Mouse (Mus musculus): ENCODE measurements around the gene Insrr.

Insrr gene

DNA sequence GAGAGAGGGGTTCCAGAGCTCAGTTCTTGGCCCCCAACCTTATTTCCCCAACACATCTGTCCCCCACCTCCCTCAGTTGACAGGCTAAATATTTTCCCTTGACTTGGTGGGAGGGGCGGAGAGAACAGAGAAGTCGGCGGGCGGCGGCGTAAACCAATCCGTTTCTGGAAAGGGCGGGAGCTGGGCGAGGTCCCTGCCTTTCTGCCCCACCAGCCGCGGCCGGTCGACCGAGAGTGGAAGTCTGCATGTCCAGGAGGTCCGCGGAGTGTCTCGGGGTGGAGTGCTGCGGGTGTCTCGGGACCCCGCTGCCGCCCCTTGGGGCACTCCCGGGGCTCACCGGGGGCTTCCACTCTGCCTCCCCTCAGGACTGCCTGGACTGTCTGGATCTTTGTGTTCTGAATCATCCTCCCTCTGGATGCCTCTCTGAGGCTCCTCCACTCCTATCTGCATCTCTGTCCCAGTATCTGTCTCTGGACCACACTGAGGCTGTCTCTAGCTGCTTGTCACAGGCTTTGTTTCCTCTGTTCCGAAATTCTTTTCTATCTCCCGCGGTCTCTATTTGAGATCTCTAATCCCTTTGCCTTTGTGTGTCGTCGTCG, at the start of gene Insrr:
TSS of gene Insrr (plus strand) at position 216 of the 599 bp plus-strand sequence.
- DNase-seq: no peak

DNA sequence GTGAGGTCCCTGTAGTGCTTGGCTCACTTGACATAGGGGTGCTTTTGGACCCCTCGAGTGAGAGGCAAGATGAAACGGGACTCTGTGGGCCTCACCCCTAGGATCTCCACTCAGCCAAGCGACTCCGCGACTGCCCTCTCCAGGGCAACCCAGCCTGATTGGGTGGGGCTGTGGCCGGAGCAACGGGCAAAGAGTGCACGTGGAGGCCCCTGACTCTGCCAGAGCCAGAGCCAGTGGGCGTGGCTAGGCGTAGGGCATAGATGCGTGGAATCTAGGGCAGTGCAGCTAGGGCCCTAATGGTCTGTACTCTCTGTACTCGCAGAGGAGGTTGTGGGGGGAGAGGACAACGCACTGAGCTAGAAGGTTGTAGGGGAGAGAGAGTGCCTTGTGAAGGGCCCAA, 48.3 kb upstream of the Insrr start, which contains the start of gene Lrrc71:
TSS of gene Lrrc71 (minus strand) at position 195 of the 400 bp plus-strand sequence.
- DNase-seq: peak in 1 of 2 experiments; percentile 34

GRCm38 (mm10) chr3:87749036-87749435, 47.7 kb upstream of the Insrr start:
- DNase-seq: peak; percentile 65 to 70

GRCm38 (mm10) chr3:87749977-87750376, 46.8 kb upstream of the Insrr start:
- DNase-seq: no peak

DNA sequence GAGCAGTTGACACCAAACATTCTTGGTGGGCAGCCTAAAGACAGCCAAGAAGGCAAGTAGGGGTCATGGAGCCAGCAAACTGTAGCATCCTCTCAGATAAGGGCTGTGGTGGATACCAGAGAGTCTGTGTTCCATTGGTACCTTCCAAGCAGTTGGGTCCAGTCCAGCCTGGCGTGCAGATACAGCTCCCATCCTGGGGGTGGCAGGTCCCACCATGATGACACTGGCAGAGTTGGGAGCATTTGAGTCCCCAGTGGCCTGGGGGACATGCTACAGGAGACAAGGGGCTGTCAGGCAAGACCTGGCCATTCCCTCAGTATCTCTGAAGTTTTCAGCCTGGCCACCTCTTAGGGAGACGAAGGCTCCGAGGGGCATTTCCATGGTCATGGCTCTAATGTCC, 44.2 kb upstream of the Insrr start:
- no peak for DNase-seq

- DNase-seq: no peak
Observed at GRCm38 (mm10) chr3:87753829-87754228, 42.9 kb upstream of the Insrr start.

GRCm38 (mm10) chr3:87755964-87756363, 40.8 kb upstream of the Insrr start:
- DNase-seq: peak; percentile 96

DNA sequence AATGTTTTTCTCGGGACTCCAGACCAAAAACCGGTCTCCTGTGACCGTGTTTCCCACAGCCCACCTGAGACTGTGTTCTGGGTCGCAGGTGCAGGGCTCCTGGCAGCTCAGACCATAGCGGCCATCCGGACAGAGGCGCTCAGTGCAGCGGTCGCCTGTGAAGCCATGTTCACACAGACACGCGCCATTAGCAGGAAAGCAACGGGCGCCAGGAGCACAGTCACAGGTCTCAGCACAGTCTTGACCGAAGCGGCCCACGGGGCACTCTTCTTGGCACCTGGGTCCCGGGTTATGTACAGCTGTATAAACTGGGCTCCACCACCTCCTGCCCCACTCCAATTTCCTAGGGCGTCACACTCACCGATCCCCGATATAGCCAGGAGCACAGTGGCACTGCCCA, 40.3 kb upstream of the Insrr start:
- DNase-seq: peak in 1 of 2 experiments; percentile 35

DNA sequence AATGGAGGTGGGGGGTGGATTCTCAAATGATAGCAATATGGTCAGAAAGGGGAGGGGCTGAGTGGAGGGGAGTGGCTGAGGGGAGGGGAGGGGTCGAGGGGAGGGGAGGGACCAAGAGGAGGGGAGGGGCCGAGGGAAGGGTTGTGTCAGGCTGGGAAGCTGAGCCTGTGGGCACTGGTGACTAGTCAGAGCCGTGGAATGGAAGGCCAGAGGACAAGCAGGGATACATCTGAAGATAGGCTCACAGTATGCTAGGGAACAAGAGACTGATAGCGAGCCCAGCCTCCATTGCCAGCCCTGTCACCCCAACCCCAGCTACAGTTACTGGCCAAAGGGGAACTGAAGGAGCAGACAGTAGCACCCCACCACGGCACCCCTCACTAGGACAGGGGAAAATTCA, 38.1 kb upstream of the Insrr start:
- DNase-seq: no peak

DNA sequence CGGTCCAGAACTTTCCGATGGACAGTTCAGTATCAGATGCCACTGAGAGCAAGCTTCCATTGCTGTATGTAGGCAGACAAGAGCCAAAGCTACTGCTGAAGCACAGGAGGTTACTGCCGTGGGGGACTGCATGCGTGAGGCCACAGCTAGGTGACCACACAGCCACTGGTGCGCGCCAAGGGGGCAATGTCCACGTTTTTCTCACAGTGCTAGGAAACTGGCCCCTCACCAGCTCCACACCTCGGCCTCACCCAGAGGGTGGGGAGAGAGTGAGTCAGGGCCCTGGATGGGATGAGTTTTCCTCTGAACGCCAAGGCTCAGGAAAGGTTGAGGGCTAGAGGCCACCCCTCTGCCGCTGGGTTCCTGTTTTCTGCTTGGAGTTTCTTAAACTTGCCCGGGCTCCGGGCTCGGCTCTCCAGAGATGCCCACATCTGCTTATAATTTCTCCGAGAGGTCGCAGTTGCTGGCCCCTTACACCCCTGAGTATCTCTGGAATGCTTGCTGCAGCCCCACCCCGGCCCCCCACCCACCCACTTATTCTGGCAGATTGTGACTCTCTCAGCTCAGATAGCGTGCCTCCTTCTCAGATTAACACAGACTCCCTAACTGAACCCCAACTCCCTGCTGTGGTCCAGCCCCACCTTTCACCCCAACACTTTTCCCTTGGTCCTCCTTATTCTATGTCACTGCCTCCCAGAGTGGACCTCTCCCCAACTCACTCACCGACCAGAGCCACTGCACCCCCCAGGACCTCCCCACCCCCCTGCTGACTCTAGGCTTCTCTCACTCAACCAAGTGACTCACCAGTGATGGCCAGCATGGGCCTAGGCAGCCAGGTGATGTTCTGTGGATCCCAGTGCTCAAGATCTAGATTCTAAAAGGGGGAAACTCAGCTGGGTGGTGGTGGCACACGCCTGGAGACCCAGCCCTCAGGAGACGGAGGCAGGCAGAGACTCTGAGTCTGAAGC, 35.1 kb upstream of the Insrr start:
- no peak for DNase-seq

DNA sequence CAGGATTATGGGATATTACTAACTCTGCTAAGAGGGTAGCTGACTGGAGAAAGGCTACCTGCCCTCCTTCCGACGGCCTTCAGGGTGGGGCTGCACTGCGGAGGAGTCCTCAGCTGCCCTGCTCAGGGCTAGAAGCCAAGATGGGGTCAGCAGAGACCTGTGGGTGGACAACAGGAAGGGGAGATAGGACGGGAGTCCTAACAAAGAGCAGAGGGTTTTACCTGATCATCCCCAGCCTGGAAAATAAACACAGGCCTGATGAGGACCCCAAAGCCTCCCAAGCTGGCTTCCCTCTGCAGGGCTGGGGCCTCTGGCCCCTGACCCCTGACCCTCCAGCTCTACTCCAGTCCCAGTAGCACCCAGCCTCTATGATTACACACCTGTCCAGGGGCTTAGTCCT, 33.5 kb upstream of the Insrr start:
- DNase-seq: no peak

DNA sequence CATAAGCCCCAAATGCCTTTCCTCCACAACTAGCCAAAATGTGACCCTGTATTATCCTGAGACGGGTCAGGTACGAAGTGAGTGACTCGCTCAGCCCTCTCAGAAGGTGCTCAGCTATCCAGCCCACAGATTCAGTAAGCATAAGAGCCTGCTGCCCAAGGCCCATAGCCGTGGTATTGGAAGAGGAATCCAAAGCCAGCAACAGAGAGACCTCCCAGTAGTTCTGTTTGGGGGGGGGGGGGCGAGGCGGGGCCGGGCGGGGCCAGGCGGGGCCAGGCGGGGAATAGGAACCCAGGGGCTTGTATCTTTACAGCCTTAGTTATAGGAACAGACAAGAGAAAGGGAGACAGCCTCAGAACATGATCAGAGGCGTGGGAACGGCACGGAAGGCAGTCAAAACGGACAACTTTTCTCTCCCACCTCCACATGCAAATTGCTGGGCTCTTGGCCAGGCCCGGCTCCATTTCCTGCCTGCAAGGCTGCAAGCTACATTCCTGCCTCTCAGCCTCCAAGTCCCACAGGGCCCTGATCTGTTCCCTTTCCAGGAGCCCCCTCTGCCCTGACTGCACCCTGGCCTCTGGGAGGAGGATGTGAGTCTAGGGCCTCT, 33.0 kb upstream of the Insrr start:
- DNase-seq: peak; percentile 55 to 68

DNA sequence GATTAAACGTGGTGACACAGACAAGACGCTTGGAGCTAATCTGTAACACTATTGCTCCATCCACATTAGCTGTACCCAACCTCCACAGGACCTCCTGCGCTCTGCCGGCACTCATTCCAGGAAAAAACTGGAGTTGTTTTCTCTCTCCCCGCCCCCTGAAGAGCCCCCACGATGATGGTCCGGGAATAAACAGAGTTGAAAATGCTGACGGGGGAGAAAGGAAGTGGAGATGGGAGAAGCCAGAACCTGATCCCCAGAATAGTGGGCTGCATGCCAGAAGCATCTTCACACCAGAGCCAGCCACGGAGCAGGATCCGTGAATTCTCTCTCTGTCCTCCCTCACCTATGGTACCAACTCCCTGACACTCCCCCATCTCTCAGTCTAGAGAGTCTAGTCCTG, 32.2 kb upstream of the Insrr start:
- peak; percentile 43 to 45 for DNase-seq

- DNase-seq: no peak
Observed at GRCm38 (mm10) chr3:87765091-87765490, 31.7 kb upstream of the Insrr start.

DNA sequence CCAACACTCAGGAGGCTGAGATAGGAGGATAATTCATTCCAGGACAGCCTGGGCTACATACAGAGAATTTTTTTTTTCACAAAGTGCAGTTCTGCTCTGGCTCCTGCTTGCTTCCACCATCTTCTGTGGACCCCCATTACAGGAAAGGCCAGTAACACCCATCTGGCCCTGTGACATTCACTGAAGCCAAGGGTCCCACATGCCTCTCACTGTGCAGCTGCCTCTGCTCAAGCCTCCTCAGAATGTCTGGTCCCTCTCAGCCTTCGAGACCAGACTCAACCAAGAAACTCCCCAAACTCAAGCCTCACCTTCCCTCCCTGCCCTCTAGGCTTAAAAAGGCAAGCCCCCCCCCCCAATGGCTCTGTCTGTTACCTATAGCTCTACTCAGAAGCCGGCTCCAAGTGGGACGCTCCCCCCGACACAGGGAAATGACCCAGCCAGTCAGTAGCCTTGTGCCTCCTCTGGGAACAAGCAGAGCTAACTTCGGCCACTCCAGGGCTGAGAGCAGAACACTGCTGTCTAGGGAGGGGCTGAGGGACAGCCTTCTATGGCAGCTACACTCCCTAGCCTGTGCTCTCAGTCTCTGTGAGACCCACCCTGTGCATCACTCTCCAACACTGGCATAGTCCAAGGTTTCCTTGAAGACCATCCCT, 31.0 kb upstream of the Insrr start:
- no peak for DNase-seq

DNA sequence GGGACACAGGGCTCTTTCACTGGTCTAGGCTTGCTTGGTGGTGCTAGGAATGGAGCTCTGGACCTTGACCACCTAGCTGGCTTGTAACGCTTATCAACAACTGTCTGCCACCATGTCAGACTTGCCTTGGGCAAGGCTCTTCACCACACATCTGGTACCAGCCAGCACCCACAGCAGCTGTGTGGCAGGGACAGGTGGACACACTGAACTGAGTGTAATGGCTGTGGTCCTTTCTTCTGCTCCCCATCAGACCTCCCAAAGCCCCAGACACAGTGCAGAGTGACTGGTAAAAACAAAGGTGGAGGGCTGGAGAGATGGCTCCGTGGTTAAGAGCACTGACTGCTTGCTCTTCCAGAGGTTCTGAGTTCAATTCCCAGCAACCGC, 30.5 kb upstream of the Insrr start:
- DNase-seq: no peak

DNA sequence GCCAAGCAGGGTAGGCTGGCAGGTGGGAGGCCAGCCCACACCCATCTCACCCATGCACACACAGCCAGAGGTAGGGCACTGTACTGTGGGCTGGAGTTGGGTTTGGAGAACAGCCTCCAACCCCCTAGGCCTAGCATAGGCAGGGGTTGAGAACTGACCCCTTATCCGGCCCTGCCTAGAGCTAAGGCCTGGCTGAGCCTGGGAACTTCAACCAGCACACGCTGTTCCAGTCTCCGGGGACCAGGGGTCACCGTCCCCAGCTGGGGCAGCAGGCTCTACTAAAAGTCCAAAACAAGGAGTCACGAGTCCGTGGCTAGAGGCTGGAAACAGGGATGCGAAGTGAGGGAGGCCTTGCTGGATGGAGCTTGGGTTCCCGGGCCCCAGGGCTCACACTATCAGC, 29.0 kb upstream of the Insrr start:
- DNase-seq: no peak

DNA sequence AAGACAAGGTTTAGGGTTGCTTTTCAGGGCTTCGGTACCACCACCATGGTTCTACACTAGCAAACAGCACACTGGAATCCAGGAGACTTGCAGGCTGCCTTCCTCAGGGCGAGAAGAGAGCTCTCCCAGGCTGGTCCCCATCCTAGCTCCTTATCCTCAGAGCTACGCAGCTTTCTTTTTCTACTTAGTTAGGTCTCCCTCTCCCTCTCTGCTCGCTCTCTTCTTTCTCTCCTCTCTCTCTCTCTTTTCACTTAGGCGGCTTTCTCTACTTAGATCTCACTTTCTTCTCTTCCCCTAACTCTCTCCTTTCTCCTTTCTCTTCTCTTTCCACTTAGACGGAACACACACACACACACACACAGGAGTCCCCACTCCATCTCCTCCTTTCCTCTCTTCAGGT, 28.3 kb upstream of the Insrr start:
- DNase-seq: no peak

- peak; percentile 73 to 79 for DNase-seq
Observed at GRCm38 (mm10) chr3:87768844-87769243, 27.9 kb upstream of the Insrr start.

GRCm38 (mm10) chr3:87769506-87769905, 27.2 kb upstream of the Insrr start:
- DNase-seq: no peak

DNA sequence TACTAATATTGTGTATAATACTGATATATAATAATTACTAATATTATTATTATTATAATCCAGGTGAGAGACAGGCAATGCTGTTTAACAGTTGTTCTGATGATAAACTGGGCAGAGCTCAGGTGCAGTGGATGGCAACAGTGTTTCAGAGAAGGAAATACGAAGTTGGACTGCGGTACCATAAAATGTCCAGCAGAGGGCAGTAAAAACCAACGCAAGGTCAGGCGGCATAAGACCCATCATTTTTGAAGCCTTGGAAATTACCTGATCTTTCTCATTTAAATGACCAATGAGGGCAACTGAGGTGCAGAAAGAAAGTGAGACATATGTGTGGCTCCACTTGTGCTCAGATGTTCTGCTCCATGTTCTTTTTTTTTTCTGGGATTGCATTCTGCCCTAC, 26.5 kb upstream of the Insrr start:
- DNase-seq: peak; percentile 73 to 86

GRCm38 (mm10) chr3:87771088-87771487, 25.7 kb upstream of the Insrr start:
- no peak for DNase-seq

- peak; percentile 52 to 53 for DNase-seq
Observed at GRCm38 (mm10) chr3:87778283-87778682, 18.5 kb upstream of the Insrr start.

All from cerebellum, postnatal 10 days (tissue).